Mouse (Mus musculus) regulatory T cell (primary cell): ENCODE results near the gene Tia1.

Source experiments
- in situ Hi-C: fragments of 300-600 bp; cut with MboI, MseI; formaldehyde crosslinking; loops from one replicate; pipeline ENCODE4 v1.15.1; 2025; ENCODE audit warnings: high pct_unique_total_duplicates

Gene Tia1

DNA sequence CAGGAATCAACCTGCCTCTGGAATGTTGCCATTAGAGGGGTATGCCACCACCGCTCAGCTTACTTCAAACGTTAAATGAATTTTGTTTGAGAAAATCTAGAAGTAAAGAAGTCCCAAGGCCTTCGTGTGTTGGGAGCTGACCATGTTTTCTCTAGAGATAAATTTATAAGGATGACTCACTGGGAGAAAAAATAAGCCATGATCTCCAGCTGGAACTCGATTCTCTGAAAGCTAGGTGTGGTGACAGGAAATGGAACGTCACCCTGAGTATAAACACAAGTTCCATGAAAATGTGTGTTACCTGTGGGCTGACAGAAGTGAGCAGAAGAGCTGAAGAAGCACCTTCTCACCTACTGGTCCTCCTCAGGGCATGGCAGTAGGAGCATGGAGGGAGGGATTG lies 72.9 kb downstream of the Tia1 start:
- in situ Hi-C loops: loop anchor here (10.0 kb wide), 1 partner anchor 48 kb away; the partner anchor contains the start of gene Pcbp1

- in situ Hi-C loops: loop anchor here (10.0 kb wide), 1 partner anchor 45 kb away; the partner anchor contains the start of gene Pcbp1
These were observed 75.3 kb downstream of the Tia1 start for GRCm38 (mm10) chr6:86479311-86479710.

DNA sequence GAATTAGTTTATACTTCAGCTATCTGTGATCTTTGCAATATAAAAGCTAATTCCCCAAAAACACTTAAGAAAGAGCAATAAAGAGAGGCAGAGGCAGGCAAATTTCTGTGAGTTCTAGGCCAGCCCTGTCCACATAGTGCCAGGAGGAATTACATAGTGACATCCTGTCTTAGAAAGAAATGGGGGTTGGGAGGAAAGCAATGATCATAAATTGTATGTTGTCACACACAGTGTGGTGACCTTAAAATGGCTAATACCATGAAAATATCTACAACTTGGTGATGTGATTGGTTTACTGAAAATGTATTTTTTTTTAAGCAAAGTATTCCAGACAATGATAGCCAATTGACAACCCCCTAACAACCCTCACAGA lies 75.8 kb downstream of the Tia1 start:
- in situ Hi-C loops: loop anchor here (10.0 kb wide), 1 partner anchor 45 kb away; the partner anchor contains the start of gene Pcbp1

- in situ Hi-C loops: no loop called here
These were observed 76.3 kb downstream of the Tia1 start for GRCm38 (mm10) chr6:86480189-86480831.

- in situ Hi-C loops: no loop called here
These were observed 77.9 kb downstream of the Tia1 start for GRCm38 (mm10) chr6:86481871-86482270.
